Mouse (Mus musculus): Measurements from ENCODE around the gene Car9.
A peak's percentile ranks its signal among the peaks of the same experiment; 100 is the strongest.
"Not testable (repeated sequence)": the region's sequence is repeated elsewhere in the genome, so short reads cannot be mapped to it uniquely, and the experiment has no call there.

Gene Car9

GRCm38 (mm10) chr4:43528487-43528886 lies 21.7 kb downstream of the Car9 start:
- DNase-seq (ENCODE audit: low spot score in 2 of 2), result no peak

GRCm38 (mm10) chr4:43530081-43530501 lies 23.3 kb downstream of the Car9 start:
- no peak for DNase-seq (ENCODE audit: low spot score in 2 of 2)

- peak; percentile 55 to 77 for DNase-seq (ENCODE audit: low spot score in 2 of 2)
These were observed 23.8 kb downstream of the Car9 start for GRCm38 (mm10) chr4:43530581-43530980.

GRCm38 (mm10) chr4:43533270-43533669 lies 26.5 kb downstream of the Car9 start:
- DNase-seq (ENCODE audit: low spot score in 2 of 2), result no peak

GRCm38 (mm10) chr4:43535628-43536027 lies 28.9 kb downstream of the Car9 start:
- no peak for DNase-seq (ENCODE audit: low spot score in 2 of 2)

GRCm38 (mm10) chr4:43536031-43536430 lies 29.3 kb downstream of the Car9 start:
- no peak for DNase-seq (ENCODE audit: low spot score in 2 of 2)

GRCm38 (mm10) chr4:43542044-43542443 lies 35.3 kb downstream of the Car9 start:
- no peak for DNase-seq (ENCODE audit: low spot score in 2 of 2)

GRCm38 (mm10) chr4:43546375-43547047 lies 39.7 kb downstream of the Car9 start:
- no peak for DNase-seq (ENCODE audit: low spot score in 2 of 2)

- no peak for DNase-seq (ENCODE audit: low spot score in 2 of 2)
These were observed 40.4 kb downstream of the Car9 start for GRCm38 (mm10) chr4:43547160-43547559.

- DNase-seq (ENCODE audit: low spot score in 2 of 2), result no peak
These were observed 42.3 kb downstream of the Car9 start for GRCm38 (mm10) chr4:43549055-43549454.

GRCm38 (mm10) chr4:43551854-43552253 lies 45.1 kb downstream of the Car9 start:
- DNase-seq (ENCODE audit: low spot score in 2 of 2), result not testable (repeated sequence)

GRCm38 (mm10) chr4:43552437-43552836 lies 45.7 kb downstream of the Car9 start:
- no peak for DNase-seq (ENCODE audit: low spot score in 2 of 2)

GRCm38 (mm10) chr4:43553891-43554290 lies 47.1 kb downstream of the Car9 start:
- DNase-seq (ENCODE audit: low spot score in 2 of 2), result no peak

GRCm38 (mm10) chr4:43555926-43556325 lies 49.2 kb downstream of the Car9 start:
- no peak for DNase-seq (ENCODE audit: low spot score in 2 of 2)

- DNase-seq (ENCODE audit: low spot score in 2 of 2), result no peak
These were observed 51.4 kb downstream of the Car9 start for GRCm38 (mm10) chr4:43558028-43558630.

- DNase-seq (ENCODE audit: low spot score in 2 of 2), result peak; percentile 35 to 52
These were observed 52.0 kb downstream of the Car9 start for GRCm38 (mm10) chr4:43558631-43559356.

- DNase-seq (ENCODE audit: low spot score in 2 of 2), result no peak
These were observed 52.9 kb downstream of the Car9 start for GRCm38 (mm10) chr4:43559519-43560242.

GRCm38 (mm10) chr4:43560243-43560611 lies 53.5 kb downstream of the Car9 start:
- DNase-seq (ENCODE audit: low spot score in 2 of 2), result peak in 1 of 2 experiments; percentile 41

- DNase-seq (ENCODE audit: low spot score in 2 of 2), result no peak
These were observed 54.2 kb downstream of the Car9 start for GRCm38 (mm10) chr4:43560976-43561375.

GRCm38 (mm10) chr4:43561436-43561996 lies 54.8 kb downstream of the Car9 start:
- DNase-seq (ENCODE audit: low spot score in 2 of 2), result peak in 1 of 2 experiments; percentile 56

GRCm38 (mm10) chr4:43561997-43562768 lies 55.4 kb downstream of the Car9 start, which contains the start of the genes Creb3 and Tln1:
Gene Creb3 (plus strand): TSS chr4:43562332.
Gene Tln1 (minus strand): TSS chr4:43562691.
- peak; percentile 81 to 87 for DNase-seq (ENCODE audit: low spot score in 2 of 2)

Data from spleen, postnatal 14 days (tissue).